Mouse (Mus musculus) intestine, embryonic 16.5 days (tissue): ENCODE results near the gene Map7d3. TPM values are rescaled to one million over a fixed set of nuclear protein-coding genes. Genes with fewer than 3 reads are reported as not detected.

Experiments
- ATAC-seq: fragments of 200-750 bp; cut with Nextera tagmentation; 2 replicates; pipeline ENCODE4 v1.8.0; 2017; ENCODE audit warnings: moderate TSS enrichment, moderate library complexity
- H3K27ac ChIP-seq: fragments of 300-500 bp; sonication (generic); 2 replicates; pipeline ENCODE4 v1.5.1; 2014; ENCODE audit warnings: mild to moderate bottlenecking, low read length
- H3K27me3 ChIP-seq: fragments of 300-500 bp; sonication (generic); replicated peaks from 2 replicates; pipeline ENCODE4 v1.6.1; 2014; ENCODE audit warnings: low read length, control low read depth, mixed read lengths; ENCODE audit not compliant: control insufficient read depth, insufficient read depth
- H3K36me3 ChIP-seq: fragments of 300-500 bp; sonication (generic); 2 replicates; pipeline ENCODE4 v1.6.1; 2014; ENCODE audit warnings: low read length, control low read depth; ENCODE audit not compliant: control insufficient read depth, insufficient read depth
- H3K4me1 ChIP-seq: fragments of 300-500 bp; sonication (generic); 2 replicates; pipeline ENCODE4 v1.6.1; 2014; ENCODE audit warnings: low read length, control low read depth, mixed read lengths; ENCODE audit not compliant: control insufficient read depth, insufficient read depth
- H3K4me2 ChIP-seq: fragments of 300-500 bp; sonication (generic); 2 replicates; pipeline ENCODE4 v1.6.1; 2014; ENCODE audit warnings: low read depth, low read length, control low read depth
- H3K4me3 ChIP-seq: fragments of 300-500 bp; sonication (generic); 2 replicates; pipeline ENCODE4 v1.5.1; 2014; ENCODE audit warnings: mild to moderate bottlenecking, low read length
- H3K9ac ChIP-seq: fragments of 300-500 bp; sonication (generic); 2 replicates; pipeline ENCODE4 v1.6.1; 2014; ENCODE audit warnings: low read depth, low read length
- H3K9me3 ChIP-seq: fragments of 300-500 bp; sonication (generic); 2 replicates; pipeline ENCODE4 v1.6.1; 2016; ENCODE audit warnings: low read length, control low read depth; ENCODE audit not compliant: control insufficient read depth
- WGBS: fragments of 180-500 bp; shearing (Covaris S2); extraction: QIAGEN DNeasy Blood & Tissue Kit; methylation state at CpG from one replicate; pipeline ENCODE4 v1.1.7; 2014; 5-methylcytosine and 5-hydroxymethylcytosine counted together
- polyA plus RNA-seq: library from polyadenylated mRNA; unstranded; fragments of >200 nt; fragmentation: Nextera tagmentation; extraction: Ambion mirVana; gene quantifications from 2 replicates; pipeline ENCODE4 v1.2.1, GENCODE M21; 2015

Map7d3 gene
- polyA plus RNA-seq, result 0.77 and 1.1 TPM in 2 replicates

DNA sequence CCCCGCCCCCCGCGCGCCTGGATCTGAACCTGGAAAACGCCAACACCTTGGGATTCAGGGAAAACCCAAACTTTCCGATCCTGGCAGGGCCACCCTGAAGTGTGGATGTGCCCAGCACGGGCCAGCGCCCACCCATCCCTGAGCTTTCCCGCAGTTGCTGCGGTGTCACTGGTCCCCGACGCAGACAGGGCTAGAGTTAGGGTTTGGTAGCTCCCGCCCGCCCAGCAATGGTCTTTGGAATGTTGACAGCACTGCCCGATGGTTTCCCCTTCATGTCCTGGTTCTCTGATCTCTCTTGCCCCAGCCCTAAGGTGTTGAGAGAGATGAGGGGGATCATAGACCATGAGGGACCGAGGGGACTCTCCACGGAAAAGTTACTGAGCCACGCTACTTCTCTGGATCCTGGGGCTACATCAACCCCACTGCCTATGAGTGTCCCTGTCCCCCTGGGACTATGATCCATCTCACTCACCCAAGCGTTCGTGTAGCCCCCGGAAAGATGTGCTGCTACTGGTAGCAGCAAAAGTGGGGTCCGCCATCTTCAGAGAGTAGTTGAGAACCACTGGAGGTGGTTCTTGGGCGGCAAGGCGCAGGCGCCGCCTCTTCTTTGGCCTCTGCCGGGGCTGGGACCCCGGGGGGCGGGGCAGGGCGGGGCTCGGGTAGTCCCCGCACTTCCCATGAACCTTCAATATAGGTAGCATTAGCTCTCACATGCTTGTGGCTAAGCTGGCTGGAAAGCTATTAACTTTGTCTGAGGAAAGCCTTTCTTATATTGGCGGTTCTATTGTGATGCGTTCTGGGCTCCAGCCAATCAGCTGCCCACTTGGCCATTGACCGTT lies at the start of gene Map7d3:
TSS of gene Map7d3 (minus strand) at position 562 of the 839 bp plus-strand sequence.
- no peaks in the 10 kb centered on the region for H3K27me3 ChIP-seq
- ATAC-seq, result peak; percentile 59; the same call in 1 of the 2 replicates
- peak within 1 kb of the TSS; percentile 51 for H3K4me3 ChIP-seq
- WGBS, result 18% methylated on average over 35 of the region's 35 CpGs
- H3K9ac ChIP-seq, result peak within 1 kb of the TSS; percentile 53
- no peaks in the 10 kb centered on the region for H3K4me1 ChIP-seq
- no peak within 1 kb of the TSS for H3K27ac ChIP-seq
- H3K9me3 ChIP-seq, result no peaks in the 10 kb centered on the region
- peak within 1 kb of the TSS; percentile 63 for H3K4me2 ChIP-seq
- H3K36me3 ChIP-seq, result no peaks in the 10 kb centered on the region

DNA sequence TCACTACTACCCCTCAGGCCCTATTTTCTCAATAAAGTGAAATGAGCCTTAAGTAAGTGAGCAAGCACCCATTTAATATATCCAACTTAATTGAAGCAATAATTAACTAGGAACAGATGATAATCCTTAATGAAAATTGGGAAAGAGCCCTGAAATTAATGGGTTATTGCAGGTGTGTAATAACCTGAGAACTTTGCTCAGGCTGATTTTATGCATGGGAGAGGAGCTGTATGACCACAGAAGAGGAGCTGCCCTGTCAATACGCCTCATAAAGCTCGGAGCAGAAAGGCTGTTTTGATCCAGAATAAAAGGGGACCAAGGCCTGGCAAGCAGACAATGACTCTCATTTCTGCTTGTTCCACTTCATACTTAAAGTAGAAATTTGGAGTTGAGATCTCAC lies 47.7 kb upstream of the Map7d3 start, which contains the start of gene Adgrg4:
TSS of gene Adgrg4 (plus strand) at position 301 of the 400 bp plus-strand sequence.
- H3K4me1 ChIP-seq, result no peaks in the 10 kb centered on the region
- no peak within 1 kb of the TSS for H3K4me2 ChIP-seq
- H3K4me3 ChIP-seq, result no peak within 1 kb of the TSS
- WGBS, result 82% methylated on average over 2 of the region's 2 CpGs
- no peak within 1 kb of the TSS for H3K9ac ChIP-seq
- H3K27ac ChIP-seq, result no peak within 1 kb of the TSS
- no peaks in the 10 kb centered on the region for H3K9me3 ChIP-seq
- ATAC-seq, result no peak
- H3K36me3 ChIP-seq, result no peaks in the 10 kb centered on the region
- no peaks in the 10 kb centered on the region for H3K27me3 ChIP-seq

DNA sequence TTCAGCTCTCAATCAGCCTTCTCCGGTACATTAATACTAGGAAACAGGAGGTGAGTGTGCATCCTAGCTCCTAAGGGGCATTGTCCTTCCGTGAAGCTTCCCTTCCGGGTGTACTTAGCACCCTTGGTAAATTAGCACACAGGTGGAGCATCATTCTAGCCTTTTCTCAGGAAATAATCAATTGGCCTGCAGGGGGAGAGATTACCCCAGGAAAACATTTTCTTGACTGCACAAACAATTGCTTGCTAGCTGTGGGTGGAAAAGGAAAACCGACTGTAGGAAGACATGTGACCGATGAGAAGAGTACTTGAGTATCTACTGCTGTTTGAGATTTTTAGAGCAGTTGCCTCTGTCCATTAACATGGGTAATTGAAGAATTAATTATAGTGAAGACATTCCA lies 19.1 kb upstream of the Map7d3 start:
- Histone ChIP-seq H3K4me3 (no peak overlapping the region), H3K4me1 (no peaks in the 10 kb centered on the region), H3K4me2 (no peak overlapping the region), H3K36me3 (no peaks in the 10 kb centered on the region), H3K27ac (no peak overlapping the region), H3K9ac (no peak overlapping the region), H3K9me3 (no peaks in the 10 kb centered on the region), H3K27me3 (no peaks in the 10 kb centered on the region)
- 70% methylated on average over 5 of the region's 5 CpGs for WGBS
- ATAC-seq, result no peak

GRCm38 (mm10) chrX:56839369-56839768 lies 17.2 kb upstream of the Map7d3 start:
- H3K9ac ChIP-seq, result no peak overlapping the region
- H3K9me3 ChIP-seq, result no peaks in the 10 kb centered on the region
- H3K4me3 ChIP-seq, result no peak overlapping the region
- no peaks in the 10 kb centered on the region for H3K36me3 ChIP-seq
- no peak overlapping the region for H3K4me2 ChIP-seq
- no peaks in the 10 kb centered on the region for H3K27me3 ChIP-seq
- no peaks in the 10 kb centered on the region for H3K4me1 ChIP-seq
- H3K27ac ChIP-seq, result no peak overlapping the region
- no peak for ATAC-seq

DNA sequence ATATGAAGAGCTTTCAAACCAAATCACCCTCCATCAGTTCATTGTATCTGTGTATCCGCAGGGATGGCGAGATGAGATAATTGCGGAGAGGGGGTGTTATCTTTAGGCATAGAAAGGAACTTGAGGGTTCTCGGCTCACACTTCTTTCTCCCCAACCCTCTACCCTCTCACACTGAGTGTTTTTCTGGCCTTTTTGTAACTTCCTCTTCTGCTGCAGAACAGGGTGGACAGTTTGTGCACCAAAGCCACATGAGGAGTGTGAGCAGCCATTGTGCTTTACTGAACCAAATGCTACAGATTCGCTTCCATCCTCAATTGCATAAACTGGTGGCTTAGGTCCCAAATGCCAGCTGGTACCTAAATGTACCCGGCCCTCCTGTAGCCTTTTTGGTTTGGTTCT lies 13.7 kb upstream of the Map7d3 start:
- H3K27ac ChIP-seq, result no peak overlapping the region
- H3K9ac ChIP-seq, result no peak overlapping the region
- no peaks in the 10 kb centered on the region for H3K9me3 ChIP-seq
- no peaks in the 10 kb centered on the region for H3K4me1 ChIP-seq
- 89% methylated on average over 6 of the region's 6 CpGs for WGBS
- H3K4me2 ChIP-seq, result no peak overlapping the region
- no peak for ATAC-seq
- no peaks in the 10 kb centered on the region for H3K27me3 ChIP-seq
- no peak overlapping the region for H3K4me3 ChIP-seq
- no peaks in the 10 kb centered on the region for H3K36me3 ChIP-seq

DNA sequence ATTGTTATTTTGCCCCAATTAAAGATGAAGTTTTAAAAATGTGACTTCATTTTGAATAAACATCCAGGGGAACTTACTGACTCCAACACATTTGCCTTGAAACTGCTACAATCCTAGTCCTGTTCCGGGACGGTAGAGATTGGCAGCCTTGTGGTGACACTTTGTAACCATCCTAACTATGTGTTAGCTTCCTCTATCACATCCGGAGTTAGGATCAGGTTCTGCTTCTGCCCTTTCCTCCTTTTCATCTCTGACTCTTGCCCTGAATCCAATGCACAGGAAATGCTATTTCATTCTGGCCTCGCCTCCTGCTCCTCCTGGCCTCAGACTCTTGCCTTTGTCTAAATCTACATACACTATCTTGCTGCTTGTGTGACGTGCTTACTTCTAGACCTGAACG lies 5.4 kb upstream of the Map7d3 start:
- ATAC-seq, result no peak
- no peak overlapping the region for H3K9ac ChIP-seq
- 79% methylated on average over 6 of the region's 6 CpGs for WGBS

DNA sequence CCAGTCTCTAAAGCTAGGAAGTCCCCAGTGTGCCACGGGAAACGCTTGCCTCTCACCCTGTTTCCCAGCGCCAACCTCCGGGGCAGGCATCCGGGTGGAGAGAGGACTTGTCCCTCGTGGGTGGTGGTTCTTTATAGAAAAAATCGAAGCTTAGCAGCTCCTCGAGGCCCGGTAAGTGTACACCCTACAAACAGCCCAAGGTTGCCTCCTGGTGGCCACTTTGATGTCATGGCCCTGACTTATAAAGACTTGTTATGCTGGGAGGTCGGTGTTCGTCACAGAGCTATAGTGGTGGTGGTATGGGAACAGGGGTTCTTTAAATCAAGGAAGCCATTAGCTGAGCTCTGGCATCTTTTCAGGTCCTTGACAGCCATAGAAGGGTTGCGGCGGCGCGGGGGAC lies 30.9 kb downstream of the Map7d3 start:
- H3K27ac ChIP-seq, result no peak overlapping the region
- no peaks in the 10 kb centered on the region for H3K9me3 ChIP-seq
- H3K4me1 ChIP-seq, result no peaks in the 10 kb centered on the region
- ATAC-seq, result peak; percentile 71
- H3K4me2 ChIP-seq, result no peak overlapping the region
- no peaks in the 10 kb centered on the region for H3K36me3 ChIP-seq
- no peak overlapping the region for H3K9ac ChIP-seq
- WGBS, result 50% methylated on average over 15 of the region's 15 CpGs
- H3K27me3 ChIP-seq, result no peaks in the 10 kb centered on the region
- H3K4me3 ChIP-seq, result no peak overlapping the region

More for the DNA sequence above, 5.4 kb upstream of the Map7d3 start:
- Histone ChIP-seq H3K9me3 (no peaks in the 10 kb centered on the region), H3K4me1 (no peaks in the 10 kb centered on the region), H3K27ac (no peak overlapping the region), H3K36me3 (no peaks in the 10 kb centered on the region), H3K27me3 (no peaks in the 10 kb centered on the region), H3K4me3 (no peak overlapping the region), H3K4me2 (no peak overlapping the region)

DNA sequence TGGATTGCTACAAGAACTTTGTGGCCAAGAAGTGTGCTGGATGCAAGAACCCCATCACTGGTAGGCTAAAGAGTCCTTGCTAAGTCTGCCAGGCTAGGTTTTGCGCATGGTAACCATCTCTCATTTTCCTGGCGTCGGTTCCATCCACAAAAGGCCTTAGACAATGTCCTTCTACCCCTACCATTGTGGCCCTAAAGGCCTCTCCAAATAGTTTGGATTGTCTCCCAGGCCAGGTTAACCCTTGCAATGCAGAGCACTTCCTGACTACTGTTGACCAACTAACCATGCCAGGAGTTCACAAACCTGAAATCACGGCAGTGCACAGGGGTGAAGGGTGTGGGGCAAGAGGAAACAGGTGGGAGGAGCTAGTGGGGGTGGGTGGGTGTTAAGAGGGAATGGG lies 31.5 kb downstream of the Map7d3 start:
- WGBS, result 90% methylated on average over 4 of the region's 4 CpGs
- no peaks in the 10 kb centered on the region for H3K4me1 ChIP-seq

DNA sequence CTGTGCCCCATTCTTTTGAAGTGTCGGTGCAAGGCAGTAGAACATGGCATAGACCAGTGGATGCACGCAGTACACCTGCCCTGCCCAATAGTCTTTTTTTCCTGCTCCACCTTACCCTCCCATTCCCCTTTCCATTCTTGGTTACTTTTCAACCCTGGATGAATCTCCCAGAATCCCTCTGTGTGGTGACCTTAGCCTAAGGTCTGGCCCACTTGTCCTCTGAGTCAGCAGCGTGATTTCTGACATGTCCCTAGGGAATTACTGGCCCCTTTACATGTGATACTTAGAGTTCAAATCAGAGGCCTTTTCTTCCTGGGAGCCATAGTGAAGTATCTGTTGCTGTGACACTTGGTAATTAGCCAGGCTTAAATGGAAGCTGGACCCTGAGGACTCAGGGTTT lies 34.6 kb downstream of the Map7d3 start:
- no peak overlapping the region for H3K27ac ChIP-seq
- no peak overlapping the region for H3K9ac ChIP-seq
- no peaks in the 10 kb centered on the region for H3K27me3 ChIP-seq
- no peaks in the 10 kb centered on the region for H3K36me3 ChIP-seq
- no peak for ATAC-seq
- H3K9me3 ChIP-seq, result no peaks in the 10 kb centered on the region
- no peak overlapping the region for H3K4me2 ChIP-seq
- no peak overlapping the region for H3K4me3 ChIP-seq
- WGBS, result 71% methylated on average over 3 of the region's 3 CpGs
- H3K4me1 ChIP-seq, result no peaks in the 10 kb centered on the region

More for the DNA sequence above, 31.5 kb downstream of the Map7d3 start:
- Histone ChIP-seq H3K9ac (no peak overlapping the region), H3K9me3 (no peaks in the 10 kb centered on the region), H3K27me3 (no peaks in the 10 kb centered on the region), H3K36me3 (no peaks in the 10 kb centered on the region), H3K27ac (no peak overlapping the region), H3K4me2 (no peak overlapping the region), H3K4me3 (no peak overlapping the region)
- ATAC-seq, result no peak
